Mouse (Mus musculus) hindbrain, embryonic 11.5 days (tissue): ENCODE results near the gene Lkaaear1. TPM values are rescaled to one million over a fixed set of nuclear protein-coding genes. Genes with fewer than 3 reads are reported as not detected.

Source experiments
- ATAC-seq: fragments of 200-750 bp; cut with Nextera tagmentation; 2 replicates; pipeline ENCODE4 v1.8.0; 2017; ENCODE audit warnings: mild to moderate bottlenecking, moderate TSS enrichment, moderate library complexity; ENCODE audit not compliant: low FRiP score
- DNase-seq: peaks from one replicate; pipeline ENCODE4 v3.0.0-alpha.2; 2015; ENCODE audit warnings: low spot score
- H3K27ac ChIP-seq: fragments of 300-500 bp; sonication (generic); 2 replicates; pipeline ENCODE4 v1.5.1; 2014; ENCODE audit warnings: mild to moderate bottlenecking, low read depth, low read length
- H3K27me3 ChIP-seq: fragments of 300-500 bp; sonication (generic); 2 replicates; pipeline ENCODE4 v1.6.1; 2014; ENCODE audit warnings: mild to moderate bottlenecking, low read length, moderate library complexity, mixed read lengths; ENCODE audit not compliant: control insufficient read depth, insufficient read depth
- H3K36me3 ChIP-seq: fragments of 300-500 bp; sonication (generic); 2 replicates; pipeline ENCODE4 v1.6.1; 2014; ENCODE audit warnings: mild to moderate bottlenecking, low read length, moderate library complexity, mixed read lengths; ENCODE audit not compliant: control insufficient read depth, insufficient read depth
- H3K4me1 ChIP-seq: fragments of 300-500 bp; sonication (generic); replicated peaks from 2 replicates; pipeline ENCODE4 v1.6.1; 2014; ENCODE audit warnings: low read length, mixed read lengths; ENCODE audit not compliant: control insufficient read depth, insufficient read depth
- H3K4me2 ChIP-seq: fragments of 300-500 bp; sonication (generic); replicated peaks from 2 replicates; pipeline ENCODE4 v1.6.1; 2014; ENCODE audit warnings: mild to moderate bottlenecking, low read depth, low read length
- H3K4me3 ChIP-seq: fragments of 300-500 bp; sonication (generic); 2 replicates; pipeline ENCODE4 v1.5.1; 2014; ENCODE audit warnings: low read depth, low read length
- H3K9ac ChIP-seq: fragments of 300-500 bp; sonication (generic); 2 replicates; pipeline ENCODE4 v1.6.1; 2014; ENCODE audit warnings: low read depth, low read length
- H3K9me3 ChIP-seq: fragments of 300-500 bp; sonication (generic); 2 replicates; pipeline ENCODE4 v1.6.1; 2016; ENCODE audit warnings: low read length; ENCODE audit not compliant: control insufficient read depth
- WGBS: fragments of 180-500 bp; shearing (Covaris S2); extraction: QIAGEN DNeasy Blood & Tissue Kit; methylation state at CpG from one replicate; pipeline ENCODE4 v1.1.7; 2014; 5-methylcytosine and 5-hydroxymethylcytosine counted together
- polyA plus RNA-seq: library from polyadenylated mRNA; unstranded; fragments of >200 nt; fragmentation: Nextera tagmentation; extraction: Ambion mirVana; gene quantifications from 2 replicates; pipeline ENCODE4 v1.2.1, GENCODE M21; 2014

The Lkaaear1 gene
- polyA plus RNA-seq, 1 experiment from 2014 or later, result not detected

- Histone ChIP-seq H3K4me1 (no peaks in the 10 kb centered on the region), H3K36me3 (no peaks in the 10 kb centered on the region), H3K27ac (no peak overlapping the region), H3K4me2 (no peak overlapping the region), H3K27me3 (no peaks in the 10 kb centered on the region), H3K9ac (no peak overlapping the region), H3K9me3 (no peaks in the 10 kb centered on the region), H3K4me3 (no peak overlapping the region)
- no peak for ATAC-seq
- DNase-seq, result no peak
- WGBS, result 81% methylated on average over 7 of the region's 7 CpGs
These were observed 39.7 kb downstream of the Lkaaear1 start for GRCm38 (mm10) chr2:181658528-181658927.

GRCm38 (mm10) chr2:181657441-181657840 is 40.8 kb downstream of the Lkaaear1 start:
- WGBS, result 73% methylated on average over 2 of the region's 2 CpGs
- H3K4me3 ChIP-seq, result no peak overlapping the region
- no peak overlapping the region for H3K9ac ChIP-seq
- H3K36me3 ChIP-seq, result no peaks in the 10 kb centered on the region
- ATAC-seq (no peak), DNase-seq (no peak)
- no peak overlapping the region for H3K4me2 ChIP-seq
- H3K4me1 ChIP-seq, result no peaks in the 10 kb centered on the region
- no peaks in the 10 kb centered on the region for H3K9me3 ChIP-seq
- no peak overlapping the region for H3K27ac ChIP-seq
- H3K27me3 ChIP-seq, result no peaks in the 10 kb centered on the region

GRCm38 (mm10) chr2:181656734-181657133 is 41.5 kb downstream of the Lkaaear1 start, which contains the start of gene Gm29797:
Gm29797 (plus strand) TSS chr2:181657034.
- DNase-seq, result no peak
- WGBS, result 69% methylated on average over 3 of the region's 3 CpGs
- H3K9me3 ChIP-seq, result no peaks in the 10 kb centered on the region
- no peak within 1 kb of the TSS for H3K9ac ChIP-seq
- H3K36me3 ChIP-seq, result no peaks in the 10 kb centered on the region
- ATAC-seq, result no peak
- no peak within 1 kb of the TSS for H3K4me2 ChIP-seq
- no peaks in the 10 kb centered on the region for H3K4me1 ChIP-seq
- H3K27me3 ChIP-seq, result no peaks in the 10 kb centered on the region
- no peak within 1 kb of the TSS for H3K27ac ChIP-seq
- H3K4me3 ChIP-seq, result no peak within 1 kb of the TSS

- no peaks in the 10 kb centered on the region for H3K9me3 ChIP-seq
- no peak overlapping the region for H3K4me3 ChIP-seq
- ATAC-seq, result no peak
- no peak overlapping the region for H3K4me2 ChIP-seq
- no peak overlapping the region for H3K27ac ChIP-seq
- DNase-seq, result no peak
- no peaks in the 10 kb centered on the region for H3K4me1 ChIP-seq
- no peak overlapping the region for H3K9ac ChIP-seq
- H3K27me3 ChIP-seq, result no peaks in the 10 kb centered on the region
- H3K36me3 ChIP-seq, result peaks cover 4% of the 10 kb centered on the region; the same call in 1 of the 2 replicates
- WGBS, result 94% methylated on average over 1 of the region's 1 CpGs
These were observed 44.7 kb downstream of the Lkaaear1 start for GRCm38 (mm10) chr2:181653523-181653922.

- peaks cover 4% of the 10 kb centered on the region; the same call in 1 of the 2 replicates for H3K36me3 ChIP-seq
- no peak overlapping the region for H3K9ac ChIP-seq
- no peak overlapping the region for H3K27ac ChIP-seq
- H3K9me3 ChIP-seq, result no peaks in the 10 kb centered on the region
- ATAC-seq (no peak), DNase-seq (no peak)
- H3K27me3 ChIP-seq, result no peaks in the 10 kb centered on the region
- H3K4me3 ChIP-seq, result no peak overlapping the region
- H3K4me2 ChIP-seq, result no peak overlapping the region
- H3K4me1 ChIP-seq, result no peaks in the 10 kb centered on the region
These were observed 45.2 kb downstream of the Lkaaear1 start for GRCm38 (mm10) chr2:181653065-181653464.

GRCm38 (mm10) chr2:181648926-181649325 is 49.3 kb downstream of the Lkaaear1 start:
- Histone ChIP-seq H3K36me3 (peaks cover 4% of the 10 kb centered on the region; the same call in 1 of the 2 replicates), H3K4me2 (no peak overlapping the region), H3K4me1 (no peaks in the 10 kb centered on the region), H3K9me3 (no peaks in the 10 kb centered on the region), H3K27me3 (no peaks in the 10 kb centered on the region), H3K27ac (no peak overlapping the region), H3K9ac (no peak overlapping the region), H3K4me3 (no peak overlapping the region)
- WGBS, result 91% methylated on average over 10 of the region's 10 CpGs
- DNase-seq (no peak), ATAC-seq (no peak)

Other genes with a start within 250 kb of the Lkaaear1 start
- gene Zbtb46, start 239.0 kb downstream of the Lkaaear1 start, polyA plus RNA-seq, result 15.6 and 17.2 TPM in 2 replicates
- gene Abhd16b, start 205.2 kb downstream of the Lkaaear1 start, polyA plus RNA-seq, result 0.09 and 0.14 TPM in 2 replicates
- 145 and 151 TPM in 2 replicates for gene Tpd52l2, start 201.3 kb downstream of the Lkaaear1 start, polyA plus RNA-seq
- gene Dnajc5, start 178.0 kb downstream of the Lkaaear1 start, polyA plus RNA-seq, result 97.1 and 104 TPM in 2 replicates
- gene Uckl1, start 113.5 kb downstream of the Lkaaear1 start, polyA plus RNA-seq, result 54.1 and 57.7 TPM in 2 replicates
- 66.5 and 78.1 TPM in 2 replicates for gene Prpf6, start 106.6 kb downstream of the Lkaaear1 start, polyA plus RNA-seq
- gene Zfp512b, start 105.6 kb downstream of the Lkaaear1 start, polyA plus RNA-seq, result 25.4 and 30.8 TPM in 2 replicates
- 75.9 and 77.7 TPM in 2 replicates for gene Samd10, start 99.2 kb downstream of the Lkaaear1 start, polyA plus RNA-seq
- gene Gm29797, start 41.4 kb downstream of the Lkaaear1 start, polyA plus RNA-seq, result 0.35 TPM in 1 of 2 replicates, not detected in the other
- gene Sox18, start 26.8 kb downstream of the Lkaaear1 start, polyA plus RNA-seq, result 17.0 and 17.1 TPM in 2 replicates
- 20.7 and 21.2 TPM in 2 replicates for gene Tcea2, start 18.1 kb downstream of the Lkaaear1 start, polyA plus RNA-seq
- 62.2 and 63.7 TPM in 2 replicates for gene Rgs19, start 4.5 kb downstream of the Lkaaear1 start, polyA plus RNA-seq
- 21.6 and 24.3 TPM in 2 replicates for gene Oprl1, start 16.6 kb upstream of the Lkaaear1 start, polyA plus RNA-seq
- gene Myt1, start 64.9 kb upstream of the Lkaaear1 start, polyA plus RNA-seq, result 38.7 and 39.3 TPM in 2 replicates
- gene Pcmtd2, start 139.4 kb upstream of the Lkaaear1 start, polyA plus RNA-seq, result 33.8 and 34.3 TPM in 2 replicates
- 96.5 and 97.5 TPM in 2 replicates for gene Polr3k, start 165.9 kb upstream of the Lkaaear1 start, polyA plus RNA-seq